Mouse (Mus musculus) testis, postnatal 14 days (tissue): ENCODE measurements around the gene Olfr92.
A peak's percentile ranks its signal among the peaks of the same experiment; 100 is the strongest.
"Not testable (repeated sequence)": the region's sequence is repeated elsewhere in the genome, so short reads cannot be mapped to it uniquely, and the experiment has no call there.

Experiments
- DNase-seq: peaks from one replicate; pipeline ENCODE4 v3.0.0; 2021; ENCODE audit warnings: low spot score

The Olfr92 gene

DNA sequence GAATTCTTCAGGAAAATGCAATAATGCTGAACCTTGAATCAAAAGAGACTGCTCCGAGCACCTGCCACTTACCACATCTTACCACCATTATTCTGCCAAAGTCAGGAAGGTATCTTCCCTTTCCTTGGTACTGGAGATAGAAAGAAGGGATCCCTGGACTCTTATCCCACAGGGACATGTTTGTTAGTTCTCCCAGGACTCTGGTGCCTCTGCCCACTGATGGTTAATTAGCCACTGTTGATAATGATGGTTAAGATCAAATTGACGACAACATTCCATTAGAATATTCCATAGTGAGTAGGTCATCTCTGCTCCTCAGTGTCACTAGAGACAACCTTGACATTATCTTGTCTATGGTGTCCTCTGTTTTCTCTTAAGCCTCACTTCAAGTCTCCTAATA lies at the start of gene Olfr92:
Gene Olfr92, minus strand, starts transcription at position 101 of the 400 bp plus-strand sequence.
- no peak for DNase-seq

DNA sequence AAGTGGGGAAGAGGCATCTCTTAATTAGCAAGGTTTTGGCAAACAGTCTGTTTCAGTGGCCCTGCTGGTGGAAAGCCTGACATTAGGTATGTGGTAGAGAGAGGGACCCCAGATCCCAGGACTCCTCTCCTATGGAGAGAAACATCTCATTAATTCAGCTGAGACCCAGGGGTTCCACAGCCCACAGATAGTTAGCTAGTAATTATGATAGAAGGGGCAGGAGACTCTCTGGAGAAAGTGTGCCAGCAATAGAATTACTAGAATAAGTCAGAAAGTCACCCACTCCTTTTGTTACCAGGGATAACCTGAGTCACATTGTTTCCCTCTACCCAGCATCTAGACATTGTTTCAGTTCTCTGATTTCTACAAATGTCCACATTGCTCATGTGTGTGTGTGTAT lies 41.5 kb upstream of the Olfr92 start, which contains the start of gene Olfr93:
Gene Olfr93, minus strand, starts transcription at position 101 of the 400 bp plus-strand sequence.
- DNase-seq: no peak

DNA sequence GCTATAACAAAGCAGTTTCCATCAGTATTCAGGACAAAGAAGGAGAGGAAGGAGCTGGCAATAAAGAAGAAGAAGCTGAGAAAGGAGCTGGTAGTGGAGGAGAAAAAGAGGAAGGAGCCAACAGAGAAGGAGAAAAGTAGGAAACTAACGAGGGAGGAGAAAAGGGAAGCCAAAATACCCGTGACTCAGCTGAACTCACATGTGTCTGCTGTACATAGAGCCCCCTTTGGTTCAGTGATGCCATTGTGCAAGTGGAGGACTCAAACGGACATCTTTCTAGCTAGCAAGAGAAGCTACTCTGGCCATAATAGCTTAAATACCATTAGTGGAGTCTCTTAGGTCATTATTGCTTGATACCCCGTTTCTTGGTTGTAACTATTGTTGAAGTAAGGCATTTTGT lies 11.5 kb upstream of the Olfr92 start:
- not testable (repeated sequence) for DNase-seq

DNA sequence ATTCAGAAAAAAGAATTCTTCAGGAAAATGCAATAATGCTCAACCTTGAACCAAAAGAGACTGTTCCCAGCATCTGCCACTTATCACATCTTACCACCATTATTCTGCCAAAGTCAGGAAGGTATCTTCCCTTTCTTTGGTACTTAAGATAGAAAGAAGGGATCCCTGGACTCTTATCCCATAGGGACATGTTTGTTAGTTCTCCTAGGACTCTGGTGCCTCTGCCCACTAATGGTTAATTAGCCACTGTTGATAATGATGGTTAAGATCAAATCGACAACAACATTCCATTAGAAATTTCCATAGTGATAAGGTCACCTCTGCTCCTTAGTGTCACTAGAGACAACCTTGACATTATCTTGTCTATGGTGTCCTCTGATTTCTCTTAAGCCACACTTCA lies 21.7 kb downstream of the Olfr92 start, which contains the start of gene Olfr91:
Gene Olfr91, minus strand, starts transcription at position 101 of the 400 bp plus-strand sequence.
- no peak for DNase-seq

DNA sequence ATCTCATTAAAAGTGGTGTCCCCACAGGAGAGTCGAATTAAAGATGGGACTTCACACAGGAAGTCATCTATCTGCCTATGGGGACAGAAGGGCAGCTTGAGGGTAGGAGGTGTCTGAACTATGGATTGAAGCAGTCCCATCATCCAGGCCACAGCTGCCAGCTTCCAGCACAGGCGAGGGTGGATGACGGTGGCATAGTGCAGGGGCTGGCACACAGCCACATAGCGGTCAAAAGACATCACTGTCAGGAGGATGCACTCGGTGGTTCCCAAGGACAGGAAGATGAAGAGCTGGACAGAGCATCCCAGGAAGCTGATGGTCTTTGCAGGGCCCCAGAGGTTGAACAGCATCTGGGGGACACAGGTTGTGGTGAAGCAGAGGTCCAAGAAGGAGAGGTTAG lies 26.6 kb downstream of the Olfr92 start:
- no peak for DNase-seq

DNA sequence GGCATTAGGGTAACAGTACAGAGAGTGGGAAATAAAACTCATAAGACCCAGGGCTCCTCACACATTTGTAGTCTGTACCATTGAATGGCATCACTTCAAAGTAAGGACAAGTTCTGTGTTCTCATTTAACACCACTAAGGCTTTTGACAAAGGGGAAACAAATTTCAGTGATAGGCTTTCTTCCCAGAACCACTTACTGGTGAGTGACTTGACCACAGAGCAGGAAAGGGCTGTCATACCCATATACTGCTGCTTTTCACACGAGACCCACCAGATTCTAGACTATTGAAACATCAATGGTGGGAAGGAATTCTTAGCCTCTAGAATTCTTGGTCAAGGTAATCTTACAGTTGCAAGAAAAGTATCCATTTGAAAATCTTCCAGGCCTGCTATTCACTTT lies 27.7 kb downstream of the Olfr92 start:
- no peak for DNase-seq

DNA sequence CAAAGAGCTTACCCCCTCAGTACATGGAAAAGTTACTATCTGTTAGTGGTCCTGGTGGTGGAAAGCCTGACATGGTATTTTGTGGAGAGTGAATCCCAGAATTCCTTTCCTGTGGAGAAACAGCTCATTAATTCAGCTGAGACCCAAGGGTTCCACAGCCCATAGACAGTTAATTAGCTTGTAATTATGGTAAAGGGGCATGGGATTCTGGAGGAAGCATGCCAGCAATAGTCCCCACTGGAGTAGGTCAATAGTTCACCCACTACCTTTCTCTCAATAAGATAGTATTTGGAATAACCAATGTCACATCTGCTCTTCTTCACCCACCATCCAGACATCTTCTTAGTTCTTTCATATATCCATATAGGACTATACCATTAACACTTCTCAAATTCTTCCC lies 31.5 kb downstream of the Olfr92 start, which contains the start of gene Olfr90:
Gene Olfr90, minus strand, starts transcription at position 101 of the 400 bp plus-strand sequence.
- DNase-seq: no peak

DNA sequence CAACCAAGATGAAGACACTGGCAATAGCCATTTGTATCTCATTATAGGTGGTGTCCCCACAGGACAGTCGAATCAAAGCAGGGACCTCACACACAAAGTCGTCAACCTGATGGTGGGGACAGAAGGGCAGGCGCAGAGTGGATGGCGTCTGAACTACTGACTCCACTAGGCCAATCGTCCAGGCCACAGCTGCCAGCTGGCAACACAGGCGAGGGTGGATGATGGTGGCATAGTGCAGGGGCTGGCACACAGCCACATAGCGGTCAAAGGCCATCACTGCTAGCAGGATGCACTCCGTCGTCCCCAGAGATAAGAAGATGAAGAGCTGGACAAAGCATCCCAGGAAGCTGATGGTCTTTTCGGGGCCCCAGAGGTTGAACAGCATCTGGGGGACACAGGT lies 34.3 kb downstream of the Olfr92 start:
- DNase-seq: no peak

DNA sequence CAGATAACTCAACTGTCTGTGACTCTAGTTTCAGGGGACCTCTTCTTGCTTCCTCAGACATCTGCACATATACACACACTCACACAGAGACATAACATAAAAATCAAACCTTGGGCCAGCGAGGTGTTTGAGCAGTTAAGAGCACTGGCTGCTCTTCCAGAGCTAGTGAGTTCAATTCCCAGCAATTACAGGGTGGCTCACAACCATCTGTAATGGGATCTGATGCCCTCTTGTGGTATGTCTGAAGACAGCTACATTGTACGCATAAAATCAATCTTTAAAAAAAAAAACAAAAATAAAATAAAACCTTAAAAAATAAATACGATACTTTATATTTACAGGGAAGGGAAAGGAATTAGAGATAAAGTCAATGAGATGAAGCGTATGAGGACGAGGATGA lies 35.3 kb downstream of the Olfr92 start:
- DNase-seq: no peak

DNA sequence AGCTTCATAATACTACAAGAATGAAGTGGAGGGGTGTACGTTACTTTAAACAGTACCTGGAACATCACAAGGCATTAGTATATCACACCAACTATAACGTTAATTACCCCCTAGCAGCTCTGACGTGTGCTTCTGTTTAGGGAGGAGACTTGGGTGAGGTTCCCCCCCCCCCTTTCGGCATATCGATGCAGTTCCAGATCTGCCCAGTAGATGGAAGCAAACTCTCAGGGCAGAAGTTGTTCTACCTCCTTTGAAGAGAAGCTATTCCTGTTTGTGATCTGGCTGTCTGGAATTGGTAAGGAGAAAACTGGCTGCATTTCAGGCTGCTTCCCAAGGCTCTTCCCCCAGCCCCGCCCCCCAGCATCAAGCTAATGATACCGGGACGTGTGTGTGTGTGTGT lies 36.6 kb downstream of the Olfr92 start:
- no peak for DNase-seq

DNA sequence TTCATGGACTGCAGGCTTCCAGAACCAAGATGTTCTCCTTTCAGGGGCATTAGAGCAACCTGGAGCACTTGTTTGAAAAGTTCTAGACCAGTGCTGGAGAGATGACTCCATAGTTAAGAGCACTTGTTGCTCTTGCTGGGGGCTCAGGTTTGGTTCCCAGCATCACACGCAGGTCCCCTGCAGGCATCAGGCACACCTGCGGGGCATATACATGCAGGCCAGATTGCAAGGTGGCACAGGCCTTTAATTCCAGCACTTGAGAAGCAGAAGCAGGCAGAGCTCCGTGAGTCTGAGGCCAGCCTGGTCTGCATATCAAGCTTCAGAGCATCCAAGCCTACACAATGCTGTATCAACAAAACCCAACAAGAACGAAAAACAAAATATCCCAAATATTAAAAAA lies 38.2 kb downstream of the Olfr92 start:
- DNase-seq: no peak

DNA sequence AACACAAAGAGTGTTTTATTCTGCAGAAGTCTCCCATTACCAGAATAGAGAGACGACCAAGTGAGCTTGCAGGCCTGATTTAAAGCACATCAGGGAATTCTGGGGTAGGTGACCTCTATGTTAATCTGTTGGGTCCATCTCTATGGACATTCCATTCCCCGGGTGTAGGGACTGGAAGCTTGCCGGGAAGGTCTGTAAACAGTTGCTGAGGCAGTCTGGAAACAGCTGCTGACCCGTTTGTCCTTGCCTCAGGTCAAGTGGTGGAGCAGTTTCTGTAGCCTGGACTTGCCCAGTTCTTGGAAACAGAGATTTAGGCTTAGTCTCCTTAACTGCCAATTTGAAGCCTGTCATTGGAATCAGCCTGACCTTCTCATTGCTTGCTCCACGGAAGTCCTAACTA lies 39.8 kb downstream of the Olfr92 start:
- peak; percentile 54 for DNase-seq

DNA sequence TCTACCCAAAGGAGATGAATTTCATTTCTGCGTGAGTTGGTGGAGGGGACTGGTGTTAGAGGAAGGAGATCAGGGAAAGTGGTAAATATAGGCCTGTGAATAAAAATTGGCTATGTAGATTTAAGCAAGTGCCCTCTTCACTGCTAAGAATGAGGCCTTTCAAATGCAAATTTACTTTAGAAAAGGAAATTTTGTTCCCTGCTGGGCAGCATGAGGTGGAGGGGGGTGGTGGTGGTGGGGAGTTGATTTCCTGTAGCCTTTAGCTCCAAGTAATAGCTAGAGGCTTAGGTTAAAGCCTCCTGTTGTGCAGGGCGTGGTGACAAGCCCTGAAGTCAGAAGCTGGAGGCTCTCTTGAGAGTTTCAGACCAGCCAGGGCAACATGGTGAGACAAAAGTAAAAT lies 40.9 kb downstream of the Olfr92 start:
- no peak for DNase-seq

DNA sequence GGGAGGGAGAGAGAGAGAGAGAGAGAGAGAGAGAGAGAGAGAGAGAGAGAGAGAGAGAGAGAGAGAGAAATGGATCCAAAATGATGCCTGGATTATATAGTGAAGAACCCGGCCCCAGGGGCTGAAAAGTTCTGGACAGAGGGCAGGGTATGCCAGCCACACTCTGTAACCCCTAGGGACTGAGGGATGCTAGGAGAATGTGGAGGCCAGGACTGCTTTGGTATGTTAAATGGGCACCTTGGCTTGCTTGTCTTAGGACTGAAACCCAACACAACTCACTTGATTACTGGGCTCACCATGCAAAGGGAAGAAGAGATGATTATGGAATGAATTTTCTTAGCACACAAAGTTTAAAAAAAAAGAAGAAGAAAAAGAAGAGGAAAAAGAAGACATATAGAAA lies 41.7 kb downstream of the Olfr92 start:
- no peak for DNase-seq

DNA sequence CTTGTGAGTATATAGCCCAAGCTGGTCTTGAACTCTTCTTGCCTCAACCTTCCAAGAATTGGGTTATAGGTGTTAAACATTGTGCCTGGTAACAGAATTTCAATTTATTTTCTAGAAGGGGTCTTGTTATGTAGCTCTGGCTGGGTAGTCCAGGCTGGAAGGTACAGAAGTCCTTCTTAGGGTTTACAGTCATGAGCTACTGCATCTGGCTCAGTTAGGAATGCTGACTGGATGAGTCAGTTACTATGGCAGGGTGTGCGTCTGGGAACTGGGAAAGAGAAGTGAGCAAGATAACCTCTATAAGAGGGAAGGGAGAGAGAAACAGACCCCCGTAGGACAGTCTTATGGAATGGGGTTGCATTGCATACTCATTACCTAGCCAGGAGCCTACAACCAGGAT lies 44.1 kb downstream of the Olfr92 start:
- no peak for DNase-seq

DNA sequence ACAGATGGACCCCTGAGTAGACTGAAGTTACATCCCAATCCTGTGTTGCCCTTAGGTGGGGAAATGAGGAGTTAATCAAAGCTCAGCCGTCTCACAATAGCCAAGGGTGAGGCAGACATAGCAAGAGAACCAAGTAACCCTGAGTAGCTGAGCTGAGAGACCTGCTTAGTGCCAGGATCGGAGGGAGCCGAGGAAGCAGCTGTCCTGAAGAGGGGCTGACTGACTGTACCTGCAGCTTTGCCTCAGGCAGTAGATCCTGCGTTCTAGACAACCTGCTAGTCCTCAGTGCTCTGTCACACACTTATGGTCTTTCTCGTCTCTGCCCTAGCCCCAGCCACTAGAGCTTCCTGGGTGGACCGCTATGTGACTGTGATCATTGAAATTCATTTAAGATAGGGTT lies 44.7 kb downstream of the Olfr92 start:
- no peak for DNase-seq

DNA sequence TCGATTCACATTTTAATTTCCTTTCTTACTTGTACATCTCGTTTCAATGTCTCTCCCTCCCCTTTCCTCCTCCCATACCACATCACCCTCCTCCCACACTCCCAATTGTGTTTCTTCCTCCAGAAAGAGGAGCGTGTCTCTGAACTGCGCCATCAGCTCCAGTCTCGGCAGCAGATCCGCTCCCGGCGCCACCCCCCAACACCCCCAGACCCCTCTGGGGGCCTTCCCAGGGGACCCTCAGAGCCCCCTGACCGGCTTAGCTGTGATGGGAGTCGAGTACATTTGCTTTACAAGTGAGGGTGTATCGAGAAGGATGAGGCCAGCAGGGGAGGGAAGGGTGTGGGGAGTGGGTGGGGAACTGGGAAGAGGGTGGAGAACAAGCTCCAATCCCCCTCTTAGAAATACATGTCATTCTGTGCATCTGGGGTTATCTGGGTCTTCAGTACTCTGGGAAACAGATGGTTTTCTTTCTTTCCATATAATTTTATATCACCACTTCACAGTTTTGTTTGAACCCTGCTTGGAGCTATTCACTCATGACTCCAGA lies 47.1 kb downstream of the Olfr92 start:
- no peak for DNase-seq

DNA sequence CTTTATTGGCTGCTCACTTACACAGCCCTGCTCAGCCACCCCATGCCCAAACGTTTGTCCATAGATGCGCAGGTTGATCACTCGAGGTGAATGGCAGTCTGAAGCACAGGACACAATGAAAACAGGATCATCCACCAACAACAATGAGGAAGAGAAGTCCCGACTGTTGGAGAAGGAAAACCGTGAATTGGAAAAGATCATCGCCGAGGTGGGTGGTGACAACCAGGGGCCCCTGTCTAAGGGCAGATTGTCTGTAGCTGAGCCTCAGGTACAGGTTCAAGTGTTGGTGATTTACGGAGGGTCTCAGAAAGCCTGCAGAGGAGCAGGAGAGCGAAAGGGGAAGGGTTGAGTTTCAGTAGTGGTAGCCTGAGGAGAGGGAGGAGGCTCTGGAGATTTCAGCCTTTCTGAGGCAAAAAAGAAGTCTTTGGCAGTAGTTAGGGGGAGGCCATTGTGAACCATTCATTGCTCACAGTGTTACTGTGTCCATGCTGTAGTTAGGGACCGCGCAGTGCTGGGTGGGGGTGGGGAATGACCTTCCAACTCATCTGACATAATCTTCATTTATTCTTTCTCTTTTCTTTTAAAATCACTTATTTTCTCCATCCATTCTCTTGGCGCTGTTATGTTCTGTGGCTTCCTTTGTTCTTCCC lies 47.7 kb downstream of the Olfr92 start:
- DNase-seq: no peak

DNA sequence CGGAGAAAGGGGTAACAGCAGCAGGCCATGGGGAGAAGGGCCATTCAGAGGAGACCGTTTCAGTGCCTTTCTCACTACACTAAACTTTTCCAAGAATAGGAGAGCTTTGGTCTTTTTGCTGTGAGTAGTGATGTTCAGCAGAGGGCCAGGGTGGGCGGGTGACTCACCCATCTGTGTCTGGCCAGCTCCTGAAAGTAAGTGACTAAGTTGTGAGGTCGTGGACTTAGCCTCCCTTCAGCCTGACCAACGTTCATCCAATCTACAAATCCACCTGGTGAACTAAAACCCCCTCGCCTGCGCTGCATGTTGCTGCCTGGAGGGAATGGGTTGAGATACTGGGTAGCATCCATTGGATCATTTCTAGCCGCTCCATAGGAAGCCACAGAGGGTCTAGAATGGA lies 49.8 kb downstream of the Olfr92 start:
- no peak for DNase-seq

DNA sequence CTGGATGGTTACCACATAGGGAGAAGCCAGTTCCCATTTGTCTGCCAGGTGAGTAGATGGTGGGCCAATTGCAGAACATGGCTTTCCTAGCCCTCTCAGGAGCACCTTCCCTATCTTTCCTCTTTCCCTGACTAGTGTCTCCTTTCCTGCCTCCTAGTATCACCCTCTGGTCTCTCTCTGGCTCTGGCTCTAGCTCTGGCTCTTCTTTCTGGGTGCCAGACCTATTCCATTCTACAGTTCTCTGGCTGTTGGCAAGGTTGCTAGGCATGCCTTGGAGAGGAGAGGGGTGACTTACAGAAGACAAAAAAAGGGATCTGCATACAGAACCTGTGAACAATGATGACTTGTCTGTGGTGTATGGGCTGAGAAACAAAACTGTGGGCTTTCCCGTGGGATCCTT lies 52.0 kb downstream of the Olfr92 start:
- no peak for DNase-seq

DNA sequence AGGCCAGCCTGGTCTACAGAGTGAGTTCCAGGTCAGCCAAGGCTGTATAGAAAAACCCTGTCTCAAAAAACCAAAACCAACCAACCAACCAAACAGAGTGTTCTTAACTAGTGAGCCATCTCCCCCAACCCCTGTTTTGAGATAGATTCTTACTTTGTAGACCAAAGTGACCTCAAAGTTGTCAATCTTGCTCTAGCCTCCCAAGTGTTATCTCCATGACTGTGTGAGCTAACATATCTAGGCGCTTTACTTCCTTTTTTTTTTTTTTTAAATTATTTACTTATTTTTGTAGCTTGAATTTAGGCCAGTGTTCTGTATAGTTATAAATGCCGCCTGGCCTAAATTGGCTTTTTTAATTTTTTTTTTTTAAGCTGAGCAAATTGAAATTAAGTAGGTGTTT lies 53.9 kb downstream of the Olfr92 start:
- no peak for DNase-seq

DNA sequence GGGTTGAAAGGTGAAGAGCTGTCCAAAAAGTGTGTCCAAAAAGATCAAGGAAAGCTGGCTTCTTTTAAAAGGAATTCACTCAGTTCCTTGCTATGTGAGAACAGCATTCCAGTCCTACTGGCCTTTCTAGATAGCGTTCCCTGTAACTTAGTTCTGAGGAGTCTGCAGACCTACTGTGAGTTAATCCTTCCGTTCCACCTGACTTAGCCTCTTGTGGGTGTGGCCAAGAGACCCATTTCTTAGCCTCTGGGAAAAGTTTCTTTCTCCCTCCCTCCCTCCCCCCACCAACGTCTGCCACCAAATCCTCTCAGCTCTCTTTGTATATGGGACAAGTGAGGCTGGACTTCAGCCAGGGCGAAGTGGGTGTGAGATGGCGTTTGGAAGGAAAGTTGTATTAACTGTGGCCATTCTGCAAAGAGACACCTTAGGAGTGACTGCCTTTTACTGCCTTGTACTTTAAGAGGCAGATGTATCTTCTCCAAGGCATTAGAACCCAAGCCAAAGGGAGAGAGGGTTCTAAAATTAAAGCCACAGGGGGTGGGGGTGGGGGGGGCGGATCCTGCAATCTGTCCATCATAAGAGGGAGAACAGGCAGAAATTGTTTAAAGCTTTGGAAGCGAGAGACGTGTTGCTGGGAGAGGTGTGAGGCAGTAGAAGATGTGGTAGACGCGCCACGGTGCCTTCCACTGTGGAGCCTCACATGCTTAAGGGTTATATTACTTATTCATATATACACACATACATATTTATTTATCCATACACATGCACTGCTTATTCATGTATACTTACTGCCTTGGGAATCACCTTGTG lies 56.0 kb downstream of the Olfr92 start:
- DNase-seq: no peak

DNA sequence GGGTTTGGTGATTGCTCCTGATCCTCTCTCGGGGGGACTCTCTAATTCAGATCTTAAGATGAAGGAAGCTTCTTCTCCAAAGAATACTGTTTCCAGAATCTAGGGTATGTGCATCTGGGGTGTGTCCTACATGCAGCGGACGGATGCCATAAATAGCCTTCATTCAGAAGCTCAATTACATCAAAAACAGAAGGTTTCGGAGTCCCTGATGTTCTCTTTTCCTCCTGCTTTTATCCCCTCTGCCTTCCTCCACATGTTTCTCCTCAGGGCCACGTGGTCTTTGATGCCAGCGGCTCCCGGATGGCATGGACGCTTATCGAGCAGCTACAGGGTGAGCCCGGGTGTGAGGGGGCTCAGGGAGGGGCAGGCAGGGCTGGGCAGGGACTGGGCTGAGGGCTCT lies 56.8 kb downstream of the Olfr92 start:
- no peak for DNase-seq
